Mouse (Mus musculus): ENCODE measurements around the gene Zfr.

DNA sequence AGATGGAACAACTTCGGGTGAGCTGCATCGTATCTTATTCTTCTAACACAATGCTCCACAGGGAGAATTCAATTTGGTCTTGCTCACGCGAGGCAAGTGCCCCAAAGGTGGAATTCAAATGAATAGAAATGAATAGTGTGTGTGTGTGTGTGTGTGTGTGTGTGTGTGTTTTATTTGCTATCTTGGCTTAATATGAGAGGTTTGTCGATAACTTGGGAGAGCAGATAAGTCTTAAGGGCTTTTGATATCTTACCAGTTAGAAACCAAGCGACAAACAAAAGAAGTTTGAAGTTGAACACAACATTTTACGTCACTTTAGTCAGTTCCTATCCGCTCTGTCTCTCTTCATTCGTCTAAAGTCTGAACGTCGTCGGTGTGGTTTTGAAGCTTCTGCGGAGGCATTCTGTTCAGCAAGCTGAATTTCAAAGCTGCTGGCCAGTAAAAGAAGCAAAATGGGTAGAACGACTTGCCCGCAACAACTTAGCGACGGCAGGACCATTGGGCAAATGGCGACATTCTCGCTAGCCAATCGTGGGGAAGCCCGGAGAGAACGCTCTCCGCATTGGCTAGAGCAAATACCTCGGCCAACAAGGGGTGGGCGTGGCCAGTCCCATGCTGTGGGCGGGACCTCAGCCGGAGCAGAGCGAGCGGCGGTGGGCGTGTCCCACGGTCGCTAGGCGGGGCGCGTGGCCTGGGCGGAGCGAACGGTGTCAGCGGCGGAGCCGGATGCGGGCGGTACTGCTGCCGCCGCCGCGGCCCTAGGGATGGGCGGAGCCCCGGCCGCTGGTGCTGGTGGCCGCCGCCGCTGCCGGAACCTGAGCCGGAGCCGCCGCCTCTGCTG, 86.9 kb downstream of the Zfr start, which contains the start of gene Mtmr12:
- TF ChIP-seq POLR2A (IDR thresholded peaks at IDR 0.05; ENCODE audit: insufficient read length, low read depth) (peak; percentile 88), MAX (IDR thresholded peaks at IDR 0.05; ENCODE audit: low read depth) (no peak), CEBPB (IDR thresholded peaks at IDR 0.05; ENCODE audit: insufficient read depth, poor library complexity, severe bottlenecking) (no peak), USF1 (IDR thresholded peaks at IDR 0.05; ENCODE audit: low read depth) (no peak)
